Mouse (Mus musculus): ENCODE data around the gene Pou6f1.
"Not testable (repeated sequence)": the region's sequence is repeated elsewhere in the genome, so short reads cannot be mapped to it uniquely, and the experiment has no call there.

Pou6f1 gene

DNA sequence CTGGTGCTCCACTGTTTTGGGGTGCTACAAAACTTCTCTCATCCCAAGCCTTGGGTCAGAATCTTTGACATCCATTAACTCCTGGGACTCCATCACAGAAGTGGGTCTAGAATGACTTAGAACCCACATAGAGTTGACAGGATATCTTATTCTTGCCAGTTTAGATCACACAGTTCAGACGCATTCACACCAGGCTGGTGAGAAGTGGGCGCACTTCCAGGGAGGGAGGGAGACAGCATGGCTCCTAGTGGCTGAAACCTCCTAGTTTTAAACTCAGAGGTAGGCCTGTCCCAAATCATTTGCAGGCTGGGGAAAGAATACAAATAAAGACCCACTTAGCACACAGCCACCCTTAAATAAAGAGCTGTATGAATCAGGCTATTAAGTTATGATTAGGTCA, 25.4 kb downstream of the Pou6f1 start:
- no peak for DNase-seq

DNA sequence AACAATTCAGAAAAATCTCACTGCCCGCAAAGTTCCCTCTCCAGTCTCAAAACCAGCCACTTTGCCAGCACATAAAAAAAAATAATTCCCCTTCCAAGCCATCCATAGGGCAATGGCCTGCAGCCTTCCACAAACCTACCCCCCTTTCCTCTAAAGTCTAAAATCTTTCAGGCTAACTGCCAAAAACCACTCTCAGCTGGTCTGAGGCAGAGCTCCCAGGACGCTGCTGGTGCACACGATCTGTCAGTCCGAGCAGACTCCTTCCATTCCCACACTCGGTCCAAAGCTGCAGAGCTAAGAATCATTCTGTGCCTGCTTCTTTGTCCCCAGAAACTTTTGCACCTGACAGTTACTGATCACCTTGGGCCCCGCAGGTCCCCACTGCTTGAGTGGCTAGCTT, 25.8 kb downstream of the Pou6f1 start:
- DNase-seq, result no peak

DNA sequence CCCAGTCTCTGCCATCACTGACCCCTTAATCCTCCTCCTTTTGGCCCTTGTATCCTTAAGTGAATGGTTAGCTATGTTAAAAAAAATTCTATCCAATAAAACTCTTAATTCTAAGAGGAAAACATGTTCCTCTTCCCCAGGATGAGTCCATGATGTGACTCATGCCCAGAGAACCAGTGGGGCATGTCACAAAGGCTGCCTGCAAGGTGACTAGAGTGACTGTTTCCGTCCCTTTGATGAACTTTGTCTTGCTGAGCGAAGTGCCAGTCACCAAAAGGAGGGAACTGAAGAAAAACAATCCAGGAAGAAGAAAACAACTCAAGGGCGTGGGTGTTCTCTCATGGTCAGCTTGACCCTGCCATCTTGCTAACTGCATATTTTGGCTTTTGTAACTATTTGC, 30.5 kb downstream of the Pou6f1 start:
- no peak for DNase-seq

DNA sequence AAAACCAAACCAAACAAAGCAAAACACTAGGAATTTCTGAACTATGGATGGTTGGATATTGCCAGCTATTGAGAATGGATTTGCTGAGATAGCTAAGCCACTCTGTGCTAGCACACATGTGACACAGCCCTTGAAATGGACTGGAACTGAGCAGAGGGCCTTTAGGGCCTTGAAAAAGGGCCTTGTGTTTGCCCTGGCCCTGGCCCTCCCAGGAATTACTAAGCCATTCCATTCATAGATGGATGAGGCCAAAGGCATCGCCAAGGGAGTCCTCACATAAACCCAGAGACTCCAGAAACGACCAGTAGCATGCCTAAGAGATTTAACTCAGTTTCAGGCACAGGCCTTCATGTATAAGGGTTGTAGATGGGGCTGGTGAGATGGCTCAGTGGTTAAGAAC, 33.3 kb downstream of the Pou6f1 start:
- DNase-seq, result no peak

DNA sequence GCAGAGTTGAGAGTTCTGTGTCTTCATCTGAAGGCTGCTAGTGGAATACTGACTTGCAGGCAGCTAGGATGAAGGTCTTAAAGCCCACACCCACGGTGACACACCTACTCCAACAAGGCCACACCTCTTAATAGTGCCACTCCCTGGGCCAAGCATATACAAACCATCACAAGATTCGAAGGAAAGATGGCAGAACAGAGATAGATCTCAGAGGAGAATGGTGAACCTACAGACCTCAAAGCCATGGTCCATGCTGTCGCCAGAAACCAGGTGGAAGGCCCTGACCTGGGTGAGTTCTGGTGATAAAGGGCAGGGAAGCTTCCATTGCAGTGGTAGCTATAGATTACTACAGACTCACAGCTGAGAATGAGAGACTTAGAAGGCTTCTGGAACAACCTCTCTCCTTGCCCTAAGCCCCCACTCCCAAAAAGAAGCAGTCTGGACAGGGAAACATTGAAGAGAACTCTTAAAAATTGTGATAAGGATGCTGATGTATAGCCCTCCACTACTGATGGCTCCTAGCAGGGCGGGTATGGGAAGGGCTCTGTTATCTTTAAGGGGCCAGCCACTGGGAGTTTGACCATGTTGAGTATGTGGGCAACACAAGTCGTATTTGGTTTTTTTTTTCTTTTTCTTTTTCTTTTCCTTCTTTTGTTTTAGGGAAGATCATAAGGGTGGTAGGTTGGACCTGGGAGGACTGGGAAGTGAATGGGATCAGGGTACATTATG, 41.9 kb downstream of the Pou6f1 start:
- DNase-seq, result no peak

DNA sequence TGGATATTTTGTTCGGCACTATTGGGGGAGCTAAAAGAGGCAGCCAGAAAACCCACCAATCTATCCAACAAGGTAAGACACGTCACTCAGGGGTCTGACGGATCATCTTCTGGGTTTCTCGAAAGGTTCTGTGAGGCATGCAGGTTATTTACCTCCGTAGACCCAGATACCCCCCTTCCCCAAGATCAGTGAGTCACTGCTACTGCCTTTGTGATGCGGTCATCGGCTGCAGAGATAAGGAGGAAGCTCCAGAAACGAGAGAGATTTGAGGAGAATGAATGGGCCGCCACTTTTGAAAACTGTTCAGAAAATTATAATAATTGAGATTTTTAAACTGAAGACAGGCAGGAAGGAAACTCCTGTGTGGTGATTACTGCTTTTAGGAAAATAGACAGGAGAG, 43.4 kb downstream of the Pou6f1 start:
- no peak for DNase-seq

DNA sequence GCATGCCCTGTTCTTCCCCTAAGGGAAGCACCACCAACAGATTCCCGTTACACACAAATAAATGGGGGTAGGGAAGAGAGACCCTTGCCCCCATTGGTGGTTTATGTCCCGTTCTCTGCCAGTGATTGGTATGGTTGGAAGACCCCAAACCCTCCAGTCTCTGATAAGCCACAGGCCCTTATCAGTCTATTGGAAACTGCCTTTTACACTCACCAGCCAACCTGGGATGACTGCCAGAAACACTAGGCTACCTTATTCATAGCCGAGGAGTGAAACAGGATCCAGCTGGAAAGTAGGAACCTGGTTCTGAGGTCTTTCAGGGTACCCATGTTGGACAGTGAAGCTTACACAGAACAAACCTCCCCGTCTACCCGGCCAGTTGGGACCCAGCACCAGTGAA, 43.8 kb downstream of the Pou6f1 start:
- no peak for DNase-seq

DNA sequence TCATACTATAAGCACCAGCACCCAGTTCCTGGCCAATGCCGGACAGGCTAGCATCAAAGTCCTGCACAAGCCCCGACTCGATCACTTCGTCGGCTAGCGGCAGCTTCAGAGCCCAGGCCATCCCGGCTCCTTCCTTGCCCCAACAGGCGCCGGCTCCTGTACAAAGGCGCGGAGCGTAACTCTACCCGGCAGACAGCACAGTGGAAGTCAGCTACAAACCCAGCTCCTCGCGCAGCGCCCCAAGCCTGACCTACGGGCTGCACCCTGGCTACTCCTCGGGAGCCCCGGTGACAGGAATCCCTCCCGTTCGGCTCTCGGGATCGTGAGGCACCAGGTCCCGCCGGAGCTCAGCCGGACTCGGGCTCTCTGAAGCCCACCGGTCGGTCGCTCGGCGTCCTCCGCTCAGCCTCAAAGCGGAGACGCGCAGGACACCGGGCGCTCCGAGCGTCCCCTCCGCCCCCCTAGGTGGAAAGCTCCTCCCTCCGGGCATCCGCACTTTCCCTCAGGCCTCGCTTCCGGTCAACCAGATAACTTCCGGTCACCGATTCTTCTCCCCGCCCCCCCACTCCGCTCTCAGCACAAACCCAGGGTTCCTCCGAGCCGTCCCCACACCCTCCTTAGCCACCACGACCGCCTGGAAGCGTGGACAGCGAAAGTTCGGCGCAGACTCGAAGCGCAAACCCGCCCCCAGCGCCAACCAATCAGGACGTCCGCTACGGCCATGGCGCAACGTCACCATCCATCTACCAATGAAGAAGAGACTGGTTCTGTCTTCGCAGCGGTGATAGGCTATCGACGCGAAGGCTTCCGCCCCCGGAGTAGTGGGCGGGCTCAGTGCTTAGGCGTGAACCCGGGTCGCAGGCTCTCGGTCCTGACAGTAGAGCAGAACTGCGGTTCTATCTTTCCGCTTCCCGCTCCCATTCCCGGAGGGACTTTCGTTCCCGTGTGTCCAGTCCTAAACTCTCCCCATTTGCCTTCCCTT, 48.2 kb downstream of the Pou6f1 start, which contains the start of gene Tfcp2:
TSS of gene Tfcp2 (minus strand) at position 683 of the 982 bp plus-strand sequence.
- DNase-seq, result peak; percentile 99

DNA sequence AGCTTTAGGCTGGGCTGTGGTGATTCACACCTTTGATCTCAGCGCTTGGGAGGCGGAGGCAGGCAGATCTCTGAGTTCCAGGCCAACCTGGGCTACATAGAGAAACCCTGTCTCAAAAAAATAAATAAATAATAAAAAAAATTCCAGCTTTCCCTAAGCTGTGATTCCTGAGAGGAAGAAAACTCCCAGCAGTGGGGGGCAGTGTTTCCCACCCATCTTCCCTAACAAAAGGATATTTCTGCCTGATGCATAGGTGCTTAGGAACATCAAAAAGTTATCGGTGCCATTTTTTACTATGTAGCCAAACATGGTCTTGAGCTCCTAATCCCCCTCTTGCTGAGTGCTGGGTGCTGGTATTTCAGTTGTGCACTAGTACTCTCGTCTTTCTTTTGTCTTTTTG, 49.5 kb downstream of the Pou6f1 start:
- DNase-seq, result no peak

DNA sequence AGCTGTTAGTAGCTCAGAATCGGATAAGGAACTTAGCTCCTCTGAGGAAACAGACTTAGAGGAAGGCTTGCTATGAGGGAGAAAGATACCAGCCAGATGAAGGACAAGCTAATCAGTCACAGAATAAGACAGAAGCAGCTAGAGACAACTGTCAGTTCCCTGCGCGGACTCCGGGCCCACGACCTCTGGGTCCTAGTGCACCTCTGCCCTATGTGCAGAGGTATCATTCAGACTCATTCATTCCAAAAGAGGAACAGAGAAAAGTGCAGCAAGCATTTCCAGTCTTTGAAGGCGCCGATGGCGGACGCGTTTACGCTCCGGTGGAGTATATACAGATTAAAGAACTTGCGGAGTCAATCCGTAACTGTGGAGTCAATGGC, 56.1 kb downstream of the Pou6f1 start:
- DNase-seq, result not testable (repeated sequence)

DNA sequence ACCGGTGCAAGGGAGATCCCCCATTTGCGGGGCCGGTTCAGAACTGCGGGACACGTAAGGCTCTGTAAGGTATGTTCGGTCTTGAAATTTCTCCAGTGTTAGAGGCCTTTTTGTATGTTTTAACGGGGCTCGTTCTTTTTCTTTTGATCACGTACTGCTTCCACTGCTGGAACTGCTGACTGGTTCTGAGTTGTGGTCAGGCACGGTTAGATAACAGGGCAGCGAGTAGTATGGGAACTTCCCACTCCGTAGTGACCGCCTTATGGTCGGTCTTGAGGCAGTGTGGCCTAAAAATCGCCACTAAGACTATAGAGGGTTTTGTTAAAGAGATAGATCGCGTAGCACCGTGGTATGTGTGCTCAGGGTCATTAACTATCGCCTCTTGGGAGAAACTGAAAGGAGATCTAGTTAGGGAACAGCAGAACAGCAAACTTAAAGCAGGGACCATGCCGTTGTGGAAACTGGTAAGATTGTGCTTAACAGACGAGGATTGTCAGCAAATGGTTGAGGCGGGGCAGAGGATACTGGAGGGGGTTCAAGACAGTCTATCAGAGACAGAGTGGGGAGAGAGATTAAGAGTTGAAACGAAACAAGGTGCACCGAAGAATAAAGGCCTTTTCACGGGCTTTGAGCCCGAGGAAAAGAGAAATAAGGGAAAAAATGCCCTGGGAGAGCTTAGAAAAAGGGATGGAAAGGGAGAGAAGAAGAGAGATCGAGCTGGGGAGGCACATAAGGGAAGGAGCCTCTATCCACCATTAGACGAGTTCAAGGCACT, 56.7 kb downstream of the Pou6f1 start:
- DNase-seq, result not testable (repeated sequence)

DNA sequence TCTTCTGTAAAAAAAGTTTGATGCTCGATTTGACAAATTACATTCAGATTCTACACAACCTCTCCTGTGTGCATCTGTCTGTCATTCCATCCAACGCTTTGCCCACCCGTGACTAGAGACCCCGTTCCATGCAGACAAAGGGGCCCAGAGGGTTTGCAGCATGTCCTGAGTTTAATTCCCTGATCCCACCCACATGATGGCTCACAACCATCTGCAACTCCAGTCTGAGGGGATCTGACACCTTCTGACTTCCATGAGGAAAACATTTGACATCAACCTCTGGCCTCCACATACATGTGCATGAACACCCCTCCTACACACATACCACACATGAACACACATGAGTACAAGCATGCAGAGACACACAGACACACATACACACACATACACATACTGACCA, 58.4 kb downstream of the Pou6f1 start:
- DNase-seq, result no peak

DNA sequence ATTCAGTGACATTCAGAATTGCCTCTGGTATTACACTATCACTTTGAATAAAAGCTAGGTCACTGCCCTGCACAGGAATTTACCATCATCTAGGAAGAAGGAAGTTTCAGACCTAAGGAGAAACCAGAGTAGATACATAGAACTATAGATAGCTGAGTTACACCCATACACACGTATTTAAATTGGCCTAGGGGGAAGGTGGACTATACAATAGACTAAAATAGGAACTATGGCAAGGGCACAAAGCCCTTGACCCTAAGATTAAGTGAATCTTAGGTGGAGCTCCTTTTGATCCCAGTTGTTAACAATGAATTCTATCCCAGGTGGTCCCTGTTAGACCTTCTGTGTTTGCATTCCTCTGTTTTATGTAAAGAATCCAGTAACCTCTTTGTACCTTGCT, 58.8 kb downstream of the Pou6f1 start:
- DNase-seq, result not testable (repeated sequence)

DNA sequence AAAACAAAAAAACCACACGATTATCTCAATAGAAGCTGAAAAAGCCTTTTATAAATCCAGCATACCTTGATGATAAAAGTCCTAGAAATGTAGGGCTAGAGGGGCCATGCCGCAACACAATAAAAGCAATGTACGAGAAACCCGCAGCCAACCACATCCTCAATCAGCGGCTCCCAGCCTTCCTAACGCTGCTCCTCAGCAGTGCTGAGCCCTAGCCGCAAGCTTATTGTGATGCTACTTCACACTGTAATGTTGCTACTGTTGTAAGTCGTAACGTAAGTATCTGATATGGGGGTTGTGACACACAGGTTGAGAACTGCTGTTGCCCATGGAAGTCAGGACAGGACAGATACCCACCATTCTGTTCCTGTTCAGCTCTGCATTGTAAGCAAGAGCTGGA, 60.4 kb downstream of the Pou6f1 start:
- DNase-seq, result no peak

DNA sequence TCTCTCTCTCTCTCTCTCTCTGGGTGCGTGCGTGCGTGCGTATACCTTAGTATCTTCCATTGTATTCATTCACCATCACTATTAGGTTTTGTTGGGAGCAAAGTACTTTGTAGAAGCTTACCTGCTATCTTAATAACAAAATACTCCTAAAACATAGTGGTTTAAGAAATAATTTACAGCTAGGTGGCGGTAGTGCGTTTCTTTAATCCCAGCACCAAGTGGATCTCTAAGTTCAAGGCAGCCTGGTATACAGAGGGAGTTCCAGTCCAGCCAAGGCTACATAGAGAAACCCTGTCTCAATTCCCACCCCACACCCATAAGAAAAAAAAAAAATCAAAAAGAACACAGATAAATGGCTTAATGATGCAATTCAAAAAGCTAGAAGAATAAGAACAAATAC, 61.9 kb downstream of the Pou6f1 start:
- no peak for DNase-seq

DNA sequence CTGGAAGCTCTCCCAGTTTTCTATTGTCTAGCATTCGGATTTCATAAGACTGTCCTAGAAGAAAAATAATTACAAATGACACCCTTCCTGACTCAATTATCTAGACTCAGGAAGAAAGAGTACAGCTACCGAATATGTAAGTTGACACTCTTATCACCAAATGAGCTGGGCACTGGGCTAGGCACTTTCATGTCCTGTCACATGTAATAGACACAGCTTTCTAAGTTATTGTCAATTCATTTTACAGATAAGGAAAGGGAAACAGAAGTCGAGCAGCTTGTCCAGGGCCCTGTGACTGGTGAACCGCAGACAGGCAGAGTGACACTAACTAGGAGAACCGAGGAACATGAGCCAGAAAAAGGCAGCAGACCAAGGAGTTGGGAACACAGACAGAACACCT, 71.9 kb downstream of the Pou6f1 start:
- DNase-seq, result no peak

DNA sequence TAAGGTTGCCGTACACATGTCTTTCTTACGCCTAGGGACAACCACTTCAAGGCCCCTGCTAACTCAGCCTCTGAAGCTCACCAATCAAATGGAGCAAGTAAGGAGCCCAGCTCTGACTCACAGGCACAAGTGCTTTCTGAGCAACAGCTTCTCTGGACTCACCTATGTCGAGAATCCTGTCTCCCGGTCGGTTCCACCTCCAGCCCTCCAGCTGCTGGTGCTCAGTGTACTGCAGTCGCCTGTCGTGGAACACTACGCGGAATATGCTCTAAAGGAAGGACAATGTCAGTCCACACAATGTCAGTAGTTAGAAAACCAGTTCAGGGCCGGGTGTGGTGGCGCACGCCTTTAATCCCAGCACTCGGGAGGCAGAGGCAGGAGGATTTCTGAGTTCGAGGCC, 74.4 kb downstream of the Pou6f1 start:
- DNase-seq, result no peak
